Mouse (Mus musculus): ENCODE results near the gene Enox1. TPM values are rescaled to one million over a fixed set of nuclear protein-coding genes. Genes with fewer than 3 reads are reported as not detected.

The Enox1 gene
- total RNA-seq, 2 experiments from 2014 or later: 59.2 to 70.2 TPM

GRCm38 (mm10) chr14:77375054-77375453 lies 218.5 kb downstream of the Enox1 start:
- no peak for DNase-seq

- no peak for DNase-seq
These were observed 219.1 kb downstream of the Enox1 start for GRCm38 (mm10) chr14:77375618-77376017.

- DNase-seq: no peak
These were observed 220.2 kb downstream of the Enox1 start for GRCm38 (mm10) chr14:77376731-77377130.

- DNase-seq: no peak
These were observed 220.9 kb downstream of the Enox1 start for GRCm38 (mm10) chr14:77377439-77377838.

GRCm38 (mm10) chr14:77377873-77378272 lies 221.3 kb downstream of the Enox1 start:
- no peak for DNase-seq

- DNase-seq: no peak
These were observed 225.0 kb downstream of the Enox1 start for GRCm38 (mm10) chr14:77381532-77381931.

- no peak for DNase-seq
These were observed 229.1 kb downstream of the Enox1 start for GRCm38 (mm10) chr14:77385621-77386020.

GRCm38 (mm10) chr14:77387877-77388276 lies 231.3 kb downstream of the Enox1 start:
- no peak for DNase-seq

GRCm38 (mm10) chr14:77389276-77389675 lies 232.7 kb downstream of the Enox1 start:
- no peak for DNase-seq

GRCm38 (mm10) chr14:77392476-77392875 lies 235.9 kb downstream of the Enox1 start:
- DNase-seq: no peak

GRCm38 (mm10) chr14:77406241-77407114 lies 249.9 kb downstream of the Enox1 start:
- no peak for DNase-seq

- DNase-seq: peak; percentile 40 to 50
These were observed 252.8 kb downstream of the Enox1 start for GRCm38 (mm10) chr14:77409271-77409940.

GRCm38 (mm10) chr14:77410354-77410753 lies 253.8 kb downstream of the Enox1 start:
- DNase-seq: no peak

- DNase-seq: no peak
These were observed 256.5 kb downstream of the Enox1 start for GRCm38 (mm10) chr14:77413106-77413505.

- DNase-seq: no peak
These were observed 259.8 kb downstream of the Enox1 start for GRCm38 (mm10) chr14:77416358-77416757.

GRCm38 (mm10) chr14:77421031-77421430 lies 264.5 kb downstream of the Enox1 start:
- no peak for DNase-seq

- no peak for DNase-seq
These were observed 266.6 kb downstream of the Enox1 start for GRCm38 (mm10) chr14:77423194-77423593.

- DNase-seq: no peak
These were observed 282.9 kb downstream of the Enox1 start for GRCm38 (mm10) chr14:77439426-77439825.

GRCm38 (mm10) chr14:77440805-77441204 lies 284.2 kb downstream of the Enox1 start:
- DNase-seq: peak in 1 of 2 experiments; percentile 26

GRCm38 (mm10) chr14:77441541-77441940 lies 285.0 kb downstream of the Enox1 start:
- peak; percentile 35 to 55 for DNase-seq

- DNase-seq: no peak
These were observed 291.4 kb downstream of the Enox1 start for GRCm38 (mm10) chr14:77448001-77448400.

- no peak for DNase-seq
These were observed 295.4 kb downstream of the Enox1 start for GRCm38 (mm10) chr14:77451916-77452315.

- no peak for DNase-seq
These were observed 299.5 kb downstream of the Enox1 start for GRCm38 (mm10) chr14:77456066-77456465.

- DNase-seq: no peak
These were observed 300.3 kb downstream of the Enox1 start for GRCm38 (mm10) chr14:77456876-77457275.

Data from layer of hippocampus, postnatal 36 days (tissue).